Mouse (Mus musculus): ENCODE measurements at regions not wholly inside any gene's neighbourhood (a gene's known extent, or its start where the extent isn't known, plus 50 kb on each side); places are given as distances from the start of the nearest gene placed in this dataset.

GRCm38 (mm10) chr10:91734691-91735090 lies 553.6 kb upstream of the Tmpo start:
- WGBS: 84% methylated on average over 8 of the region's 8 CpGs
- H3K9me3 ChIP-seq (ENCODE audit: low read length): no peaks in the 10 kb centered on the region
- H3K27me3 ChIP-seq (ENCODE audit: insufficient read depth, low read length): no peaks in the 10 kb centered on the region
- no peak overlapping the region for H3K9ac ChIP-seq (replicated peaks; ENCODE audit: low read length)
- H3K4me2 ChIP-seq (replicated peaks; ENCODE audit: low read depth, low read length): no peak overlapping the region
- no peak overlapping the region for H3K27ac ChIP-seq (ENCODE audit: low read length)
- ATAC-seq (ENCODE audit: low FRiP score, low TSS enrichment): no peak
- no peaks in the 10 kb centered on the region for H3K4me1 ChIP-seq (ENCODE audit: insufficient read depth, low read length)
- no peak overlapping the region for H3K4me3 ChIP-seq (ENCODE audit: low read length)
- no peaks in the 10 kb centered on the region for H3K36me3 ChIP-seq (ENCODE audit: insufficient read depth, low read length)

GRCm38 (mm10) chr10:91732007-91732589 lies 551.0 kb upstream of the Tmpo start:
- 48% methylated on average over 9 of the region's 9 CpGs for WGBS
- no peak overlapping the region for H3K9ac ChIP-seq (replicated peaks; ENCODE audit: low read length)
- no peak overlapping the region for H3K4me2 ChIP-seq (replicated peaks; ENCODE audit: low read depth, low read length)
- H3K36me3 ChIP-seq (ENCODE audit: insufficient read depth, low read length): no peaks in the 10 kb centered on the region
- H3K9me3 ChIP-seq (ENCODE audit: low read length): no peaks in the 10 kb centered on the region
- H3K4me1 ChIP-seq (ENCODE audit: insufficient read depth, low read length): no peaks in the 10 kb centered on the region
- H3K27me3 ChIP-seq (ENCODE audit: insufficient read depth, low read length): no peaks in the 10 kb centered on the region
- ATAC-seq (ENCODE audit: low FRiP score, low TSS enrichment): no peak
- H3K4me3 ChIP-seq (ENCODE audit: low read length): no peak overlapping the region
- H3K27ac ChIP-seq (ENCODE audit: low read length): no peak overlapping the region

GRCm38 (mm10) chr10:91730062-91730461 lies 548.9 kb upstream of the Tmpo start:
- ATAC-seq (ENCODE audit: low FRiP score, low TSS enrichment): no peak
- Histone ChIP-seq H3K4me2 (replicated peaks; ENCODE audit: low read depth, low read length) (no peak overlapping the region), H3K4me1 (ENCODE audit: insufficient read depth, low read length) (no peaks in the 10 kb centered on the region), H3K36me3 (ENCODE audit: insufficient read depth, low read length) (no peaks in the 10 kb centered on the region), H3K27me3 (ENCODE audit: insufficient read depth, low read length) (no peaks in the 10 kb centered on the region), H3K9ac (replicated peaks; ENCODE audit: low read length) (no peak overlapping the region), H3K4me3 (ENCODE audit: low read length) (no peak overlapping the region), H3K9me3 (ENCODE audit: low read length) (no peaks in the 10 kb centered on the region), H3K27ac (ENCODE audit: low read length) (no peak overlapping the region)
- WGBS: 94% methylated on average over 6 of the region's 6 CpGs

DNA sequence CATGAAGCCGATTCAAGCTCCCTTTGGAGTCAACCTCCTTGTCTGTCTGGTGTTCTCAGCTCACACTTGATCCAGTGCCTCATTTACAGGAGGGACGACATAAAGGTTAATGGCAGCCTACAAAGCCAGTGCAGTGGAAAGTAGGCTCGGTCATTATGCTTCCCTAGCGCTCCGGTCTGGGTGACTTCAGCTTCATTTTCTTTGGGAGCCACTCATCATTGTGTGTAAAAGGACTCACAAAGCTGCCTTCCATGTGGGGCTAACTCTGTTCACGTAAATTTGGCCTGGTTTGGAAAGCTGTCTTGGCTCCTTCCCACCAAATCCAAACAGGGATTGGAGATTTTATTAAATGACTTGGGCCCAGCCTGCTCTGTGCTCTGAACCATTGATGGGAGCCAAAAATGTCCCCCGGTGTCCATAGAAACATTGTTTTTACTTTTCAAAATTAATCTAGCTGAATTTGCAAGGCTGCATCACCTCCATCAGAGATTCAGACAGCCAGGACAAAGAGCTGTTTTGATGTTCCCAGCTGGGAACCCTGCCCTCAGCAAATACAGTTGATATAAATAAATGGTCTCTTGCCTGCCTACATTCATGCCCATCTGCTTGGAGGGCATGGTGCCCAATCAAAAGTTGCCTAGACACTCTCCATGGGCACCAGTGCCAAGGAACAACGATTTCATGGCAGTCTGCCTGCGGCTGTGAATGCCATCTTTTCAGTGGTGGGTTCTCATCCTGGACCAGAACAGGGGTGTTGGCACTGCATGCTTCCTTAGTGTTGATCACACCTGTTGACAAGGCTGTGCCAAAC lies 538.7 kb upstream of the Tmpo start:
- Histone ChIP-seq H3K36me3 (ENCODE audit: insufficient read depth, low read length) (no peaks in the 10 kb centered on the region), H3K9me3 (ENCODE audit: low read length) (no peaks in the 10 kb centered on the region), H3K27me3 (ENCODE audit: insufficient read depth, low read length) (no peaks in the 10 kb centered on the region), H3K27ac (ENCODE audit: low read length) (no peak overlapping the region), H3K9ac (replicated peaks; ENCODE audit: low read length) (no peak overlapping the region), H3K4me1 (ENCODE audit: insufficient read depth, low read length) (no peaks in the 10 kb centered on the region), H3K4me2 (replicated peaks; ENCODE audit: low read depth, low read length) (no peak overlapping the region), H3K4me3 (ENCODE audit: low read length) (no peak overlapping the region)
- no peak for ATAC-seq (ENCODE audit: low FRiP score, low TSS enrichment)
- WGBS: 87% methylated on average over 9 of the region's 9 CpGs

- Histone ChIP-seq H3K4me2 (replicated peaks; ENCODE audit: low read depth, low read length) (no peak overlapping the region), H3K36me3 (ENCODE audit: insufficient read depth, low read length) (no peaks in the 10 kb centered on the region), H3K9me3 (ENCODE audit: low read length) (no peaks in the 10 kb centered on the region), H3K4me3 (ENCODE audit: low read length) (no peak overlapping the region), H3K4me1 (ENCODE audit: insufficient read depth, low read length) (no peaks in the 10 kb centered on the region), H3K27ac (ENCODE audit: low read length) (no peak overlapping the region), H3K9ac (replicated peaks; ENCODE audit: low read length) (no peak overlapping the region), H3K27me3 (ENCODE audit: insufficient read depth, low read length) (no peaks in the 10 kb centered on the region)
- ATAC-seq (ENCODE audit: low FRiP score, low TSS enrichment): no peak
- WGBS: 88% methylated on average over 7 of the region's 7 CpGs
Observed at GRCm38 (mm10) chr10:91716604-91717003, 535.5 kb upstream of the Tmpo start.

DNA sequence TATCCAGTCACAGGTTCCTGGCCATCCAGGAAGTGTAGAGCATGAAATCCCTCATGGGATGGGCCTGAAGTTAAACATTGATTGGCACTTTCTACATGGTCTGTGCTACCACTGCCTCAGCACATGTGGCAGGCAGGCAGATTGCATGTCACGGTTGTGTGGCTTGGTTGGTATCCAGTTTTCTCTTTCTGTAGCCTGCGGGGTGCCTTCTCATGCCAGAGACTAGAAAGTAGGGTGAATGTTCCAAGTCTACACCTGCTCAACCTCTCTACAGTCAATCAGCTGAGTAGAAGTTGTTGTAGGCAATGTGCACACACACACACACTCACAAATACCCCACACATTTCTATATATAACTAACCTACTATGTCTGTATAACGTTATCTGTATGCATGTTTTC lies 533.5 kb upstream of the Tmpo start:
- H3K9ac ChIP-seq (replicated peaks; ENCODE audit: low read length): no peak overlapping the region
- no peak overlapping the region for H3K4me2 ChIP-seq (replicated peaks; ENCODE audit: low read depth, low read length)
- H3K36me3 ChIP-seq (ENCODE audit: insufficient read depth, low read length): no peaks in the 10 kb centered on the region
- H3K27ac ChIP-seq (ENCODE audit: low read length): no peak overlapping the region
- WGBS: 76% methylated on average over 3 of the region's 3 CpGs
- ATAC-seq (ENCODE audit: low FRiP score, low TSS enrichment): no peak
- H3K4me3 ChIP-seq (ENCODE audit: low read length): no peak overlapping the region
- no peaks in the 10 kb centered on the region for H3K9me3 ChIP-seq (ENCODE audit: low read length)
- H3K4me1 ChIP-seq (ENCODE audit: insufficient read depth, low read length): no peaks in the 10 kb centered on the region
- no peaks in the 10 kb centered on the region for H3K27me3 ChIP-seq (ENCODE audit: insufficient read depth, low read length)

GRCm38 (mm10) chr10:91713529-91713928 lies 532.4 kb upstream of the Tmpo start:
- no peak overlapping the region for H3K4me2 ChIP-seq (replicated peaks; ENCODE audit: low read depth, low read length)
- H3K27ac ChIP-seq (ENCODE audit: low read length): no peak overlapping the region
- WGBS: 48% methylated on average over 7 of the region's 7 CpGs
- no peaks in the 10 kb centered on the region for H3K9me3 ChIP-seq (ENCODE audit: low read length)
- no peaks in the 10 kb centered on the region for H3K4me1 ChIP-seq (ENCODE audit: insufficient read depth, low read length)
- H3K4me3 ChIP-seq (ENCODE audit: low read length): no peak overlapping the region
- no peaks in the 10 kb centered on the region for H3K27me3 ChIP-seq (ENCODE audit: insufficient read depth, low read length)
- no peak overlapping the region for H3K9ac ChIP-seq (replicated peaks; ENCODE audit: low read length)
- H3K36me3 ChIP-seq (ENCODE audit: insufficient read depth, low read length): no peaks in the 10 kb centered on the region
- ATAC-seq (ENCODE audit: low FRiP score, low TSS enrichment): no peak

GRCm38 (mm10) chr10:91706816-91707215 lies 525.7 kb upstream of the Tmpo start:
- ATAC-seq (ENCODE audit: low FRiP score, low TSS enrichment): no peak
- no peak overlapping the region for H3K9ac ChIP-seq (replicated peaks; ENCODE audit: low read length)
- H3K4me3 ChIP-seq (ENCODE audit: low read length): no peak overlapping the region
- 73% methylated on average over 3 of the region's 3 CpGs for WGBS
- H3K9me3 ChIP-seq (ENCODE audit: low read length): no peaks in the 10 kb centered on the region
- H3K36me3 ChIP-seq (ENCODE audit: insufficient read depth, low read length): no peaks in the 10 kb centered on the region
- no peaks in the 10 kb centered on the region for H3K27me3 ChIP-seq (ENCODE audit: insufficient read depth, low read length)
- peaks cover 2% of the 10 kb centered on the region; the same call in 1 of the 2 replicates for H3K4me1 ChIP-seq (ENCODE audit: insufficient read depth, low read length)
- no peak overlapping the region for H3K27ac ChIP-seq (ENCODE audit: low read length)
- no peak overlapping the region for H3K4me2 ChIP-seq (replicated peaks; ENCODE audit: low read depth, low read length)

DNA sequence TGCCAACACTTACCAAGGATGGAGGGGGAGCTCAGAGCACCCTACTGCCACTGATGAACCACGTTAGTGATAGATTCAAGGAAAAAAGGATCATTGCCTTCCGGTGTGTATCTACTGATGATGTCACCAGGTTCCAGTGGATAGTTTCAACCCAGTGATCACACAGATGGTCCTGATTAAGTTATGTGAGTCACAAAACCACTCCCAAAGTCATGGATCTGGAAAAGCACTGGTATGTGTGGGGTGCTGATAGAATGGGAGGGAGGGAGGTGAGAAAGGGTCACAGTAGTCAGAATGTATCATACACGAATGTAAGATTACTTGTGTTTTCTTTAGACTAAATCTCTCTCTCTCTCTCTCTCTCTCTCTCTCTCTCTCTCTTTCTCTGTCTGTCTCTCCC lies 523.6 kb upstream of the Tmpo start:
- ATAC-seq (ENCODE audit: low FRiP score, low TSS enrichment): no peak
- Histone ChIP-seq H3K27ac (ENCODE audit: low read length) (no peak overlapping the region), H3K4me2 (replicated peaks; ENCODE audit: low read depth, low read length) (no peak overlapping the region), H3K36me3 (ENCODE audit: insufficient read depth, low read length) (no peaks in the 10 kb centered on the region), H3K9me3 (ENCODE audit: low read length) (no peaks in the 10 kb centered on the region), H3K9ac (replicated peaks; ENCODE audit: low read length) (no peak overlapping the region), H3K4me1 (ENCODE audit: insufficient read depth, low read length) (peaks cover 2% of the 10 kb centered on the region; the same call in 1 of the 2 replicates), H3K27me3 (ENCODE audit: insufficient read depth, low read length) (no peaks in the 10 kb centered on the region), H3K4me3 (ENCODE audit: low read length) (no peak overlapping the region)
- 46% methylated on average over 3 of the region's 3 CpGs for WGBS

GRCm38 (mm10) chr10:91701822-91702221 lies 520.7 kb upstream of the Tmpo start:
- H3K4me1 ChIP-seq (ENCODE audit: insufficient read depth, low read length): peaks cover 2% of the 10 kb centered on the region; the same call in 1 of the 2 replicates
- no peaks in the 10 kb centered on the region for H3K9me3 ChIP-seq (ENCODE audit: low read length)
- no peaks in the 10 kb centered on the region for H3K27me3 ChIP-seq (ENCODE audit: insufficient read depth, low read length)
- H3K36me3 ChIP-seq (ENCODE audit: insufficient read depth, low read length): no peaks in the 10 kb centered on the region
- WGBS: 70% methylated on average over 3 of the region's 3 CpGs
- H3K4me3 ChIP-seq (ENCODE audit: low read length): no peak overlapping the region
- ATAC-seq (ENCODE audit: low FRiP score, low TSS enrichment): no peak
- H3K27ac ChIP-seq (ENCODE audit: low read length): no peak overlapping the region
- no peak overlapping the region for H3K9ac ChIP-seq (replicated peaks; ENCODE audit: low read length)
- H3K4me2 ChIP-seq (replicated peaks; ENCODE audit: low read depth, low read length): no peak overlapping the region

All from kidney, embryonic 16.5 days (tissue).